Mouse (Mus musculus): ENCODE results near the gene Atp6v0e2.

- TF ChIP-seq POLR2A (IDR thresholded peaks at IDR 0.05; ENCODE audit: insufficient read length, low read depth): no peak
- TF ChIP-seq POLR2AphosphoS2 (IDR thresholded peaks at IDR 0.05; ENCODE audit: insufficient read length, low read depth): no peak
- no peak for TF ChIP-seq MAX (IDR thresholded peaks at IDR 0.05; ENCODE audit: low read depth)
- no peak for TF ChIP-seq REST (IDR thresholded peaks at IDR 0.05; ENCODE audit: insufficient read depth, insufficient read length)
- no peak for TF ChIP-seq E2F4 (IDR thresholded peaks at IDR 0.05; ENCODE audit: insufficient read depth)
Measured at GRCm38 (mm10) chr6:48536091-48536490, 1.3 kb upstream of the Atp6v0e2 start.

Data from myocyte (in vitro differentiated cells).